Mouse (Mus musculus) thymus, adult 2 months (tissue): ENCODE measurements around the gene AI481877.

ENCODE experiments used
- CTCF ChIP-seq: fragments of 200-500 bp; IDR thresholded peaks from 2 replicates; pipeline ENCODE4 v1.5.1; 2012; ENCODE audit warnings: mild to moderate bottlenecking, control low read depth, low read length, moderate library complexity, borderline replicate concordance; ENCODE audit not compliant: control insufficient read depth, poor library complexity, insufficient read depth; ENCODE audit errors: extremely low read depth
- POLR2A ChIP-seq: fragments of 200-500 bp; IDR thresholded peaks from 2 replicates; pipeline ENCODE4 v1.6.1; 2012; ENCODE audit warnings: mild to moderate bottlenecking, low read length, control low read depth, moderate library complexity; ENCODE audit not compliant: control insufficient read depth, poor library complexity, insufficient read depth; ENCODE audit errors: extremely low read depth

DNA sequence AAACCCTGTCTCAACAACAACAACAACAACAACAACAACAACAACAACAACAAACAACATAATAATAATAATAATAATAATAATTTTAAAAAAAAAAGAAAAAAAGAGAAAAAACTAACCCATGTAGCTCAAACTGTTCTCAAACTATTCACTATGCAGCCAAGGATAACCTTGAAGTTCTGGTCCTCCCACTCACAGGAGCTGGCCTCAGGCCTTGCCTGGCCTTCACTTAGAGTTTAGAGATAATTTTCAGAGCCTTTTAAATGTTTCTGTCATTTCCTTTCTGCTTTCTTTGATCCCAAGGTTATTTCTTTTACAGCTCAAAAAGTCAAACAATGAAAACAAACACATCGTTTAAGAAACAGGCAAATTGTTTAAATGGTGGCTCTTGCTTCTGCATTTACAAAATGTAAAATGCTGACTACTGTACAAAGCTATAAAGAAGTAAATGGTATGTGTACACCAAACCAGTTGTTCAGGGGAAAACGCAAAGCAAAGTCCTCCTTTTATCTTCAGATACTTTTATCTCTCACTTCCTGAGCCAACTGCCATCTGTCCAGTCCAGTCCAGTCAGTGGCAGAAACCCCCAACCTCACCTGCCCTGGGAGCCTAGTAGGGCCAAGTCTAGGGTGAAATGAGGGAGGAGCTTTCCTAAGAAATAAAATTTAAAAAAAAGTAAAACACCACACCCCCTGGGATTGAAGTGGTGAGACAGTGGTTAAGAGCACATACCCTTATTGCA lies 34.6 kb upstream of the AI481877 start:
- no peak for TF ChIP-seq POLR2A
- no peak for TF ChIP-seq CTCF
